Mouse (Mus musculus): ENCODE results near the gene Ifit1bl1.
"Not testable (repeated sequence)": the region's sequence is repeated elsewhere in the genome, so short reads cannot be mapped to it uniquely, and the experiment has no call there.

DNA sequence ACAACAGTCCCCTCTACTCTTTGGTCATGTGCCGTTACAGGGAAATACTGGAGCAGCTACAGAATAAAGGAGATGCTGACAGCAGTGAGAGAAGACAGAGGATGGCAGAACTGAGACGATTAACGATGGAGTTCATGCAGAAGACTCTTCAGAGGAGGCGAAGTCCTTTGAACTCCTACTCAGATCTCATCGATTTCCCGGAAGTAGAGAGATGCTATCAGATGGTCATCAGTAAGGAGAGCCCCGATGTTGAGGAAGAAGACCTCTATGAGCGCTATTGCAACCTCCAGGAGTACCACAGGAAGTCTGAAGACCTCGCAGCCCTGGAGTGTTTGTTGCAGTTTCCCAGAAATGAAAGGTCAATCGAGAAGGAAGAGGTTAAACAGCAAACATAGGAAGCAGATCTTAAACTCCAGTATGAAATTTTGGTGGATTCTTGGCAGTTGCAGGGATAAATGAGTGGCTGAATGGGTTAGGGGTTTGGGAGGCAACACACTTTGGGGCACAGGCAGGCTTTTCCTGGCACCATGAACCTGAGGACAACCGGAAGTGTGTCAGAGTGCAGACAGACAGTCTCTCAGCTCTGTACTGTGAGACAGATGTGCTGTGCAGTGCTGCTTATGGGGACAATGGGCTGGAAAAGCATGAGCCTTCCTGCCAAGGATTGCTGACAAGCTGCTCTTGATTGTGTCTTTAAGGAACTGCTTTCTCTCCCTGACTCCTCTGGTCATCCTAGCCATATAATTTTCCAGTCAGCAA is 10.7 kb upstream of the Ifit1bl1 start:
- not testable (repeated sequence) for TF ChIP-seq CTCF, EP300 (IDR thresholded peaks at IDR 0.05; ENCODE audit: low read depth)
